Mouse (Mus musculus) kidney, embryonic 15.5 days (tissue): ENCODE data around the gene Foxl1. TPM values are rescaled to one million over a fixed set of nuclear protein-coding genes. Genes with fewer than 3 reads are reported as not detected.
A peak's percentile ranks its signal among the peaks of the same experiment; 100 is the strongest.
"Not testable (repeated sequence)": the region's sequence is repeated elsewhere in the genome, so short reads cannot be mapped to it uniquely, and the experiment has no call there.

Experiments used
- ATAC-seq: fragments of 200-750 bp; cut with Nextera tagmentation; replicated peaks from 2 replicates; pipeline ENCODE4 v1.8.0; 2017; ENCODE audit warnings: moderate TSS enrichment; ENCODE audit not compliant: low FRiP score
- H3K27ac ChIP-seq: fragments of 300-500 bp; sonication (generic); 2 replicates; pipeline ENCODE4 v1.5.1; 2015; ENCODE audit warnings: mild to moderate bottlenecking, inconsistent platforms
- H3K27me3 ChIP-seq: fragments of 300-500 bp; sonication (generic); 2 replicates; pipeline ENCODE4 v1.6.1; 2015; ENCODE audit warnings: inconsistent platforms
- H3K36me3 ChIP-seq: fragments of 300-500 bp; sonication (generic); 2 replicates; pipeline ENCODE4 v1.6.1; 2015; ENCODE audit warnings: inconsistent platforms
- H3K4me1 ChIP-seq: fragments of 300-500 bp; sonication (generic); 2 replicates; pipeline ENCODE4 v1.6.1; 2015; ENCODE audit warnings: inconsistent platforms
- H3K4me2 ChIP-seq: fragments of 300-500 bp; sonication (generic); 2 replicates; pipeline ENCODE4 v1.6.1; 2015; ENCODE audit warnings: moderate library complexity, mild to moderate bottlenecking, inconsistent platforms
- H3K4me3 ChIP-seq: fragments of 300-500 bp; sonication (generic); replicated peaks from 2 replicates; pipeline ENCODE4 v1.5.1; 2015; ENCODE audit warnings: mild to moderate bottlenecking, inconsistent platforms
- H3K9ac ChIP-seq: fragments of 300-500 bp; sonication (generic); 2 replicates; pipeline ENCODE4 v1.6.1; 2015; ENCODE audit warnings: mild to moderate bottlenecking, inconsistent platforms
- H3K9me3 ChIP-seq: fragments of 300-500 bp; sonication (generic); replicated peaks from 2 replicates; pipeline ENCODE4 v1.6.1; 2016; ENCODE audit warnings: inconsistent platforms
- WGBS: fragments of 180-500 bp; shearing (Covaris S2); methylation state at CpG from one replicate; pipeline ENCODE4 v1.1.7; 2015; ENCODE audit warnings: mixed read lengths; 5-methylcytosine and 5-hydroxymethylcytosine counted together
- polyA plus RNA-seq: library from polyadenylated mRNA; unstranded; fragments of >200 nt; fragmentation: Nextera tagmentation; extraction: Ambion mirVana; gene quantifications from 2 replicates; pipeline ENCODE4 v1.2.1, GENCODE M21; 2015

Foxl1 gene
- polyA plus RNA-seq, 1 experiment from 2014 or later = 6.7 TPM

GRCm38 (mm10) chr8:121128531-121129264 lies 958 bp downstream of the Foxl1 start:
- H3K9me3 ChIP-seq = no peaks in the 10 kb centered on the region
- no peak for ATAC-seq
- H3K4me2 ChIP-seq = peak overlapping the region; percentile 64
- H3K36me3 ChIP-seq = no peaks in the 10 kb centered on the region
- H3K4me3 ChIP-seq = peak overlapping the region; percentile 43
- 8% methylated on average over 54 of the region's 55 CpGs for WGBS
- peak overlapping the region; percentile 90 for H3K27ac ChIP-seq
- peaks cover 65% of the 10 kb centered on the region for H3K27me3 ChIP-seq
- H3K9ac ChIP-seq = peak overlapping the region; percentile 53
- peaks cover 66% of the 10 kb centered on the region for H3K4me1 ChIP-seq

DNA sequence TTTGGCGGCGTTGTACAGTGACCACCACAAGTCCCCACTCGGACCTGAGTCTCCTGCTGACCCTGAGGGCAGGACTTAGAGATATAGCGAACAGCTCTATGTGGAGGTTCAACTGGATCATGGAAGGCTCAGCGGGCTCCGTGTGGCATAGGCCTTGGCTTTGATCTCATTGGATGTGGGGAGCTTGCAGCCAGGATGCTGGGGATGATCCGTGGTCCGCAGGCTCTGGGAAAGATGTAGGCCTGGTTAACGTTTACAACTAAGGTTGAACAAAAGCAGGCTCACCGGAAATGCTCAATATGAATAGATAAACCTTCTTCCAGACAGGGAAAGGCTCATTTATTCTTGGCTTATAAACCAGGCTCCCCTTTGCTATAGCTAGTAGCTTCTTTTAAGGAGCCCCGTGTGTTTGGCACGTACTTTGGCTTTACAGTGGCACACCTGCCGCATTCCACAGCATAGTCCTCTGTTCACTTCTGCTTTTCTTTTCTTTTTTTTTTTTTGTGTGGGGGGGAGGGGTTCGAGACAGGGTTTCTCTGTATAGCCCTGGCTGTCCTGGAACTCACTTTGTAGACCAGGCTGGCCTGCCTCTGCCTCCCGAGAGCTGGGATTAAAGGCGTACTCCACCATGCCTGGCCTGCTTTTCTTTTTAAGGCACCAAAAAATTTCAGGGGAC lies 1.7 kb downstream of the Foxl1 start:
- Histone ChIP-seq H3K9ac (0 out of 2 replicates have a peak overlapping the region, but pooled peaks have one; percentile 53), H3K36me3 (no peaks in the 10 kb centered on the region), H3K4me3 (peak overlapping the region; percentile 43), H3K4me2 (peak overlapping the region; percentile 64), H3K27ac (peak overlapping the region; percentile 90; the same call in 1 of the 2 replicates), H3K9me3 (no peaks in the 10 kb centered on the region), H3K27me3 (peaks cover 61% of the 10 kb centered on the region), H3K4me1 (peaks cover 61% of the 10 kb centered on the region)
- no peak for ATAC-seq
- 48% methylated on average over 16 of the region's 16 CpGs for WGBS

DNA sequence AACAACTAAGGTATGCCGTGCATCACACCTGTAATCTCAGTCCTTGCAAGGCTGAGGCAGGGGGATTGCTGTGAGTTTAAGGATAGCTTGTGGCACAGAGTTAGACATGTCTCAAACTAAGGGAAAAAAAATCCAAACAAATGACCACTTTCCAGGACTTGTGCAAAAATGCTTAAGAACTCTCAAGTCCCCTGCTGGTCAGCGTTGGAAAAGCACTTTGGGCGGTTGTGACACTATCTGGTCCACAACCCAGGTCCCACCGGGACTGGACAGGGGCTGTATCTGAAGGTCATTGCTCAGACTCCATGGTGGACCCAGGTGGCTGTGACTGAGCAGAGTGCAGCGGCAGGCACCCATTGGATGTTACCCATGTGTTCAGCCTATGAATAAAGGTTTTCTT lies 2.8 kb downstream of the Foxl1 start:
- no peak overlapping the region for H3K9ac ChIP-seq
- H3K4me3 ChIP-seq = peak overlapping the region; percentile 10
- peaks cover 50% of the 10 kb centered on the region for H3K4me1 ChIP-seq
- WGBS = 41% methylated on average over 5 of the region's 5 CpGs
- H3K27ac ChIP-seq = no peak overlapping the region
- H3K9me3 ChIP-seq = no peaks in the 10 kb centered on the region
- H3K36me3 ChIP-seq = no peaks in the 10 kb centered on the region
- H3K27me3 ChIP-seq = peaks cover 55% of the 10 kb centered on the region
- no peak for ATAC-seq
- peak overlapping the region; percentile 31 for H3K4me2 ChIP-seq

DNA sequence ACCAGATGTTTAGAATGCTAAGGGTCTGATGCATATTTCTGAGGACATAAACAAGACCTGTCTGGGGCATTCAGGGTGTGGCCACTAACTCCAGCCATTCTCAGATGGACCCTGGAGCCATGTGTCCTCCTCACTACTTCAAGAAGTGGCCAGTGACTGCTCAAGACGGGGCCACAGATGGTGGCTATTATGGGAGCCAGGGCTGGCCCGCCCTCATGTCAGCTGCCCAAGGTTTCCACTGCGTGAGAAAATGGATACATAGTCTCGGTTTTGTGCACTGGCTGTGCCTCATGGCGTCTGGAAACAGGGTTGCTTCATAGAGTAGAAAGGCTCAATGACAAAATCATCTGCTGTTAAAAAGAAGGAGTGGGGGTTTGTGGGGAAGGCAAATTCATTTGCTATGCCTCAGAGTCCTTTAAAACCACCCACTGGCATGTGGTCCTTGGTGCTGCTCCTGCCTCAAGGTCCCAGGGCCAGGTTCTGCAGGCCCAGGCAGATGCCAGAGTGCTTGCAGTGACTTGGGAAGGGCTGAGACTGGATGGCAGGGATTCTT lies 5.3 kb downstream of the Foxl1 start:
- Histone ChIP-seq H3K27me3 (peaks cover 29% of the 10 kb centered on the region), H3K36me3 (peaks cover 15% of the 10 kb centered on the region), H3K4me3 (no peak overlapping the region), H3K4me2 (no peak overlapping the region), H3K9ac (no peak overlapping the region), H3K27ac (no peak overlapping the region), H3K9me3 (peaks cover 12% of the 10 kb centered on the region), H3K4me1 (peaks cover 25% of the 10 kb centered on the region)
- no peak for ATAC-seq
- 78% methylated on average over 5 of the region's 5 CpGs for WGBS

DNA sequence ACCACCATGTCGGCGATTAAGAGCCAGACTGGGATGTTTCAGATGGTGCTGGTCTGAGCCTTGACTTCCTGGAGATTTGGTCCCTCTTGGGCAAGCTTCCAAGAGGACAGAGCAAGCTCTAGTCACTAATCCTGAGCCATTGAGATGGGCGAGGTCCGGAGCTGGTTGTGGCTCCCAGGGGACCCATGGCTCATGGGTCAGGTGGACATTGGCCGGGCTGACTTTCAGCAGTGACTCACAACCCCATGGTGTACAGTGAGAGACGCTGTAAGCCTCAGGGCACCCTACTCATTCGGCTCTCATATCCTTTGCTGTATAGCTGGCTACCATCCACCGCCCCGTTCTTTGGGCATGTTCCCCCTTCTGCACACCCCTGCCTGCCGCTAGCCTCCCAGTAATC lies 6.4 kb downstream of the Foxl1 start:
- 85% methylated on average over 10 of the region's 10 CpGs for WGBS
- peaks cover 19% of the 10 kb centered on the region for H3K36me3 ChIP-seq
- H3K27ac ChIP-seq = no peak overlapping the region
- H3K4me3 ChIP-seq = no peak overlapping the region
- peaks cover 12% of the 10 kb centered on the region for H3K9me3 ChIP-seq
- no peak overlapping the region for H3K4me2 ChIP-seq
- ATAC-seq = no peak
- H3K9ac ChIP-seq = no peak overlapping the region
- H3K27me3 ChIP-seq = peaks cover 19% of the 10 kb centered on the region
- H3K4me1 ChIP-seq = peaks cover 14% of the 10 kb centered on the region

- peaks cover 13% of the 10 kb centered on the region; the same call in 1 of the 2 replicates for H3K4me1 ChIP-seq
- 78% methylated on average over 11 of the region's 11 CpGs for WGBS
- H3K27me3 ChIP-seq = peaks cover 15% of the 10 kb centered on the region
- H3K4me2 ChIP-seq = no peak overlapping the region
- no peak for ATAC-seq
- H3K9ac ChIP-seq = no peak overlapping the region
- H3K27ac ChIP-seq = no peak overlapping the region
- H3K36me3 ChIP-seq = peaks cover 19% of the 10 kb centered on the region
- H3K4me3 ChIP-seq = no peak overlapping the region
- H3K9me3 ChIP-seq = peaks cover 12% of the 10 kb centered on the region
Measured at GRCm38 (mm10) chr8:121134512-121134911, 6.8 kb downstream of the Foxl1 start.

GRCm38 (mm10) chr8:121136856-121137255 lies 9.1 kb downstream of the Foxl1 start:
- Histone ChIP-seq H3K27me3 (no peaks in the 10 kb centered on the region), H3K27ac (no peak overlapping the region), H3K9me3 (peaks cover 12% of the 10 kb centered on the region), H3K4me1 (peaks cover 11% of the 10 kb centered on the region), H3K36me3 (peaks cover 19% of the 10 kb centered on the region), H3K9ac (no peak overlapping the region), H3K4me2 (no peak overlapping the region), H3K4me3 (no peak overlapping the region)
- WGBS = 93% methylated on average over 6 of the region's 6 CpGs
- no peak for ATAC-seq

DNA sequence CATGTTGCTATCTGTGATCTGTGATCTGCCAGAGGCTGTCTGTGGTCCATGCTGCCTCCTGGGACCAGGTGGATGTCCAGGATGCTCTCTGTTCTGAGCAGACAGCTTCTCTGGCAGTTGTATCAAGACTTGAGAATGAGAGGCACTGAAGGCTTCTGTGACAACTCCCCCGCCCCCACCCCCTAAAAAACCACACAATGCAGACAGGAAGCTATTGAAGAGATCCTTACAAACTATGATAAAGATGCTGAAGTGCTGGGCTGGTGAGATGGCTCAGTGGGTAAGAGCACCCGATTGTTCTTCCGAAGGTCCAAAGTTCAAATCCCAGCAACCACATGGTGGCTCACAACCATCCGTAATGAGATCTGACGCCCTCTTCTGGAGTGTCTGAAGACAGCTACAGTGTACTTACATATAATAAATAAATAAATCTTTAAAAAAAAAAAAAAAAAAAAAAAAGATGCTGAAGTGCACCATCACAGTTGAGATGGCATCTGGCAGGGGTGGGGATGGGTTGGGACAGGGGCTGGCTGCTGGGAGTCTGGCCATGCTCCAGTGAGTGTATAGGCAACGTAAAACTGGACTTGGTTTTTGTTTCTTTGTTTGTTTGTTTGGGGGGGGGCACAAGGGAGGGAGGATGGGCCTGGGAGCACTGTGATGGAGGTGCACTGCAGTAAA lies 17.9 kb downstream of the Foxl1 start:
- H3K27me3 ChIP-seq, H3K4me2 ChIP-seq, H3K4me1 ChIP-seq, H3K9me3 ChIP-seq, H3K9ac ChIP-seq, H3K36me3 ChIP-seq, ATAC-seq, H3K4me3 ChIP-seq, H3K27ac ChIP-seq: not testable (repeated sequence)
- WGBS = 70% methylated on average over 4 of the region's 6 CpGs

GRCm38 (mm10) chr8:121148573-121149083 lies 20.9 kb downstream of the Foxl1 start:
- Histone ChIP-seq H3K4me2 (no peak overlapping the region), H3K9me3 (no peaks in the 10 kb centered on the region), H3K27me3 (no peaks in the 10 kb centered on the region; the same call in 1 of the 2 replicates), H3K27ac (no peak overlapping the region), H3K4me1 (peaks cover 7% of the 10 kb centered on the region), H3K4me3 (no peak overlapping the region), H3K36me3 (no peaks in the 10 kb centered on the region), H3K9ac (no peak overlapping the region)
- 2% methylated on average over 8 of the region's 8 CpGs for WGBS
- ATAC-seq = no peak

GRCm38 (mm10) chr8:121152394-121152793 lies 24.7 kb downstream of the Foxl1 start:
- Histone ChIP-seq H3K9me3 (no peaks in the 10 kb centered on the region), H3K27me3 (peaks cover 3% of the 10 kb centered on the region; the same call in 1 of the 2 replicates), H3K4me1 (peaks cover 7% of the 10 kb centered on the region), H3K9ac (no peak overlapping the region), H3K27ac (no peak overlapping the region), H3K36me3 (no peaks in the 10 kb centered on the region), H3K4me3 (no peak overlapping the region), H3K4me2 (no peak overlapping the region)
- ATAC-seq = no peak
- WGBS = 48% methylated on average over 12 of the region's 12 CpGs

GRCm38 (mm10) chr8:121156990-121157491 lies 29.3 kb downstream of the Foxl1 start:
- no peak overlapping the region for H3K27ac ChIP-seq
- no peaks in the 10 kb centered on the region for H3K9me3 ChIP-seq
- WGBS = 93% methylated on average over 7 of the region's 7 CpGs
- no peak overlapping the region for H3K4me2 ChIP-seq
- H3K27me3 ChIP-seq = peaks cover 5% of the 10 kb centered on the region; the same call in 1 of the 2 replicates
- H3K4me3 ChIP-seq = no peak overlapping the region
- no peak overlapping the region for H3K9ac ChIP-seq
- ATAC-seq = no peak
- H3K4me1 ChIP-seq = peaks cover 18% of the 10 kb centered on the region
- H3K36me3 ChIP-seq = no peaks in the 10 kb centered on the region
